Mouse (Mus musculus) ES-E14 (cell line): ENCODE data around the gene Lmx1a. TPM values are rescaled to one million over a fixed set of nuclear protein-coding genes. Genes with fewer than 3 reads are reported as not detected.

ENCODE experiments used
- DNase-seq: peaks from one replicate; pipeline ENCODE4 v3.0.0-alpha.2; 2013; ENCODE audit warnings: low read depth, low spot score
- H3K27ac ChIP-seq: 2 replicates; pipeline ENCODE4 v1.5.1; 2012; ENCODE audit warnings: low read depth, mild to moderate bottlenecking, low read length, moderate library complexity, mixed read lengths; ENCODE audit not compliant: poor library complexity, insufficient read depth, severe bottlenecking
- H3K36me3 ChIP-seq: 2 replicates; pipeline ENCODE4 v1.6.1; 2012; ENCODE audit warnings: mild to moderate bottlenecking, low read length, moderate library complexity, mixed read lengths; ENCODE audit not compliant: control insufficient read depth, poor library complexity, insufficient read depth, severe bottlenecking
- H3K4me1 ChIP-seq, 2 experiments: fragments of 150-350 bp in 1 of 2; sonication (generic) in 1 of 2; 2 replicates each; pipeline ENCODE4 v1.6.1; 2012; ENCODE audit warnings: low read length in 2 of 2, mild to moderate bottlenecking in 1 of 2, mixed read lengths in 1 of 2; ENCODE audit not compliant: control insufficient read depth in 2 of 2, insufficient read depth in 2 of 2, poor library complexity in 1 of 2
- H3K4me3 ChIP-seq, 2 experiments: fragments of 150-350 bp in 1 of 2; sonication (generic) in 1 of 2; 2 replicates each; pipeline ENCODE4 v1.5.1; 2012; ENCODE audit warnings: low read length in 2 of 2, low read depth in 1 of 2, mild to moderate bottlenecking in 1 of 2, mixed read lengths in 1 of 2; ENCODE audit not compliant: insufficient read depth in 1 of 2, poor library complexity in 1 of 2, severe bottlenecking in 1 of 2
- H3K9ac ChIP-seq: 2 replicates; pipeline ENCODE4 v1.6.1; 2012; ENCODE audit warnings: low read depth, mild to moderate bottlenecking, low read length, mixed read lengths; ENCODE audit not compliant: poor library complexity, insufficient read depth, severe bottlenecking
- H3K9me3 ChIP-seq: fragments of 150-350 bp; sonication (generic); 2 replicates; pipeline ENCODE4 v1.6.1; 2012; ENCODE audit warnings: low read depth, mild to moderate bottlenecking, low read length; ENCODE audit not compliant: control insufficient read depth, insufficient read depth
- CHD2 ChIP-seq: IDR thresholded peaks from 2 replicates; pipeline ENCODE4 v1.6.1; 2014; ENCODE audit warnings: mild to moderate bottlenecking, low read depth, low read length, inconsistent platforms
- HCFC1 ChIP-seq: IDR thresholded peaks from 2 replicates; pipeline ENCODE4 v1.6.1; 2012; ENCODE audit warnings: low read length, inconsistent platforms, borderline replicate concordance; ENCODE audit not compliant: insufficient read depth
- MAFK ChIP-seq: IDR thresholded peaks from 2 replicates; pipeline ENCODE4 v1.6.1; 2014; ENCODE audit warnings: mild to moderate bottlenecking, low read depth, low read length, inconsistent platforms; ENCODE audit not compliant: insufficient read depth
- ZC3H11A ChIP-seq: IDR thresholded peaks from 2 replicates; pipeline ENCODE4 v1.6.1; 2012; ENCODE audit warnings: low read depth, mild to moderate bottlenecking, inconsistent platforms, low read length, borderline replicate concordance
- ZNF384 ChIP-seq: IDR thresholded peaks from 2 replicates; pipeline ENCODE4 v1.6.1; 2012; ENCODE audit warnings: low read depth, low read length, inconsistent platforms
- in situ Hi-C, 2 experiments: fragments of 600-800 bp; cut with MboI; formaldehyde crosslinking; loops; one replicate each; pipeline ENCODE4 v1.15.1; 2025; ENCODE audit warnings: low sequenced_read_pairs in 2 of 2, inconsistent platforms in 1 of 2; ENCODE audit not compliant: unreplicated experiment in 2 of 2
- total RNA-seq: library from RNA; depleted of rRNA; stranded (reverse); fragments of 300-350 nt; gene quantifications from 2 replicates; pipeline ENCODE4 v1.2.3, GENCODE M21; 2012

The Lmx1a gene
- total RNA-seq, 1 experiment: 1.4 TPM

GRCm38 (mm10) chr1:167761785-167762223 is 72.8 kb downstream of the Lmx1a start:
- no peak for DNase-seq
- no peaks in the 10 kb centered on the region for H3K9me3 ChIP-seq
- H3K4me3 ChIP-seq: no peak overlapping the region
- H3K9ac ChIP-seq: no peak overlapping the region
- no peaks in the 10 kb centered on the region for H3K4me1 ChIP-seq
- no peak for TF ChIP-seq ZC3H11A
- TF ChIP-seq HCFC1: no peak
- in situ Hi-C loops: no loop called here
- H3K27ac ChIP-seq: no peak overlapping the region
- no peaks in the 10 kb centered on the region for H3K36me3 ChIP-seq

GRCm38 (mm10) chr1:167766619-167767018 is 77.6 kb downstream of the Lmx1a start:
- Histone ChIP-seq H3K9me3 (no peaks in the 10 kb centered on the region), H3K4me3 (no peak overlapping the region), H3K9ac (no peak overlapping the region), H3K36me3 (no peaks in the 10 kb centered on the region), H3K27ac (no peak overlapping the region), H3K4me1 (no peaks in the 10 kb centered on the region)
- no peak for DNase-seq
- TF ChIP-seq CHD2 (no peak), ZNF384 (no peak), MAFK (no peak), ZC3H11A (no peak), HCFC1 (no peak)
- in situ Hi-C loops: no loop called here

GRCm38 (mm10) chr1:167770457-167770856 is 81.4 kb downstream of the Lmx1a start:
- no peak overlapping the region for H3K27ac ChIP-seq
- TF ChIP-seq CHD2 (no peak), MAFK (no peak), ZNF384 (no peak), ZC3H11A (no peak), HCFC1 (no peak)
- DNase-seq: no peak

GRCm38 (mm10) chr1:167779766-167780488 is 90.9 kb downstream of the Lmx1a start:
- no peak for DNase-seq
- H3K4me3 ChIP-seq: no peak overlapping the region
- H3K4me1 ChIP-seq: no peaks in the 10 kb centered on the region
- in situ Hi-C loops: no loop called here
- H3K36me3 ChIP-seq: no peaks in the 10 kb centered on the region
- no peak overlapping the region for H3K27ac ChIP-seq
- no peaks in the 10 kb centered on the region for H3K9me3 ChIP-seq
- no peak overlapping the region for H3K9ac ChIP-seq
- no peak for TF ChIP-seq ZC3H11A
- TF ChIP-seq ZNF384: no peak
- TF ChIP-seq CHD2: no peak

More at GRCm38 (mm10) chr1:167770457-167770856, 81.4 kb downstream of the Lmx1a start:
- in situ Hi-C loops: no loop called here
- H3K4me3 ChIP-seq: no peak overlapping the region
- H3K9me3 ChIP-seq: no peaks in the 10 kb centered on the region
- no peaks in the 10 kb centered on the region for H3K4me1 ChIP-seq
- H3K9ac ChIP-seq: no peak overlapping the region
- H3K36me3 ChIP-seq: no peaks in the 10 kb centered on the region

- Histone ChIP-seq H3K9ac (no peak overlapping the region), H3K4me3 (no peak overlapping the region), H3K4me1 (no peaks in the 10 kb centered on the region), H3K36me3 (no peaks in the 10 kb centered on the region), H3K9me3 (no peaks in the 10 kb centered on the region), H3K27ac (no peak overlapping the region)
- TF ChIP-seq ZC3H11A (0 out of 2 replicates have a peak, but pooled peaks have one; percentile 51), ZNF384 (no peak), CHD2 (no peak)
- in situ Hi-C loops: no loop called here
- peak; percentile 80 for DNase-seq
These were observed 92.9 kb downstream of the Lmx1a start for GRCm38 (mm10) chr1:167781787-167782484.
